Mouse (Mus musculus) liver, adult 2 months (tissue): ENCODE data around the gene 4930550C14Rik. TPM values are rescaled to one million over a fixed set of nuclear protein-coding genes. Genes with fewer than 3 reads are reported as not detected.
A peak's percentile ranks its signal among the peaks of the same experiment; 100 is the strongest.

ENCODE experiments used
- DNase-seq: peaks from one replicate; pipeline ENCODE4 v3.0.0-alpha.2; 2011; ENCODE audit warnings: low read depth, low spot score; ENCODE audit errors: extremely low read depth
- H3K27ac ChIP-seq: fragments of 200-500 bp; replicated peaks from 2 replicates; pipeline ENCODE4 v1.5.1; 2012; ENCODE audit warnings: low read depth, mild to moderate bottlenecking, control low read depth, inconsistent platforms, low read length; ENCODE audit not compliant: insufficient read depth
- H3K27me3 ChIP-seq: fragments of 200-500 bp; 2 replicates; pipeline ENCODE4 v1.6.1; 2012; ENCODE audit warnings: mild to moderate bottlenecking, moderate library complexity, low read length, inconsistent platforms; ENCODE audit not compliant: control insufficient read depth, insufficient read depth
- H3K36me3 ChIP-seq: fragments of 200-500 bp; 2 replicates; pipeline ENCODE4 v1.6.1; 2012; ENCODE audit warnings: low read length, inconsistent platforms; ENCODE audit not compliant: control insufficient read depth, insufficient read depth
- H3K4me1 ChIP-seq: fragments of 200-500 bp; 2 replicates; pipeline ENCODE4 v1.6.1; 2011; ENCODE audit warnings: low read length; ENCODE audit not compliant: control insufficient read depth, insufficient read depth
- H3K4me3 ChIP-seq: fragments of 200-500 bp; 2 replicates; pipeline ENCODE4 v1.5.1; 2011; ENCODE audit warnings: low read depth, mild to moderate bottlenecking, control low read depth, low read length, moderate library complexity; ENCODE audit not compliant: insufficient read depth
- H3K79me2 ChIP-seq: fragments of 200-500 bp; 2 replicates; pipeline ENCODE4 v1.6.1; 2012; ENCODE audit warnings: inconsistent platforms, mild to moderate bottlenecking, low read length, moderate library complexity; ENCODE audit not compliant: control insufficient read depth, insufficient read depth
- H3K9ac ChIP-seq: fragments of 200-500 bp; 2 replicates; pipeline ENCODE4 v1.6.1; 2012; ENCODE audit warnings: low read depth, mild to moderate bottlenecking, control low read depth, inconsistent platforms, low read length
- CTCF ChIP-seq: fragments of 200-500 bp; IDR thresholded peaks from 2 replicates; pipeline ENCODE4 v1.5.1; 2011; ENCODE audit warnings: low read depth, low read length, control low read depth
- POLR2A ChIP-seq: fragments of 200-500 bp; IDR thresholded peaks from 2 replicates; pipeline ENCODE4 v1.6.1; 2011; ENCODE audit warnings: low read length, control low read depth; ENCODE audit not compliant: insufficient read depth; ENCODE audit errors: extremely low read depth
- WGBS: fragments of 180-500 bp; shearing (Covaris S2); methylation state at CpG from one replicate; pipeline ENCODE4 v1.1.7; 2018; 5-methylcytosine and 5-hydroxymethylcytosine counted together
- polyA plus RNA-seq: library from polyadenylated mRNA; depleted of rRNA; stranded (reverse); fragments of >200 nt; gene quantifications from 2 replicates; pipeline ENCODE4 v1.2.3, GENCODE M21; 2012
- total RNA-seq: library from RNA; depleted of rRNA; stranded (reverse); fragments of >200 nt; gene quantifications from 2 replicates; pipeline ENCODE4 v1.2.3, GENCODE M21; 2014

Gene 4930550C14Rik
- total and polyA plus RNA-seq, 2 experiments, result 0.28 TPM; not detected in 1

DNA sequence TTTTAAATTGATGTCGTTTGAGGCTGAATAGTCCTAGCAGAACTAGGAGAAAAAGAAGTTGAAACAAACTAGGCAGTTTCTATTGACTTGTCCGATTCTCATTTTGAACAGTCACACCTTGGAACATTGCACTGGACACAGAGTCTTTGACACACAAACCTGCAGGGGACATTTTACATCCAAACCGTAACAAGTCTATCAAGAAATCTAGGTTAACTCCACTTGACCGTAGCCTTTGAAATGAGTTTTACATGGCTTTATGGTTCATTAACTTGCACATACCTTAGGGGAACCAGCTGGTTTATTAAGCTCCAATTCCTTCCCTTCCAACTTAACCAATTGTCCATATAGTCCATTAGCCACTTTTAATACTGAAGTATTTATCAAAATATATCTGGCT is 1.4 kb upstream of the 4930550C14Rik start:
- no peak for DNase-seq
- Histone ChIP-seq H3K79me2 (no peaks in the 10 kb centered on the region), H3K9ac (no peak overlapping the region), H3K27me3 (no peaks in the 10 kb centered on the region), H3K36me3 (peaks cover 8% of the 10 kb centered on the region), H3K27ac (no peak overlapping the region), H3K4me3 (no peak overlapping the region), H3K4me1 (no peaks in the 10 kb centered on the region)
- WGBS, result 92% methylated on average over 4 of the region's 4 CpGs
- TF ChIP-seq CTCF, result no peak
- no peak for TF ChIP-seq POLR2A

DNA sequence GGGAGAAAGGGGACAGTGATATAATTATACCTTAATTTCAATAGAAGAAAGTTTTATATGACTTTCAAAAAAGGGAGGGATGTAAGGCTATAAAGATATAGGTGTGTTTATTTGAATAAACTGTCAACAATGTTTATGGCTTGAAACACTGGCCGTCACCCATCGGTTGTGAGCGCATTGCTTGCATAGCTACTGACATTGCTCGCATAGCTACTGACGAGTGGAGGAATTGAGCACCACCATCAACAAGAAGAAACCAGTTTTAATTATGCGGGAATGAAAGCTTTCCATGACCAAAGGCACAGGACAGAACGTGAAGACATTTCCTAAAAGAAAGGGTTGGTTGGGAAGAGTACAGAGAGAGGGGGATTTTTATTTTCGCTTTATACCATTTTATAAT is 979 bp upstream of the 4930550C14Rik start:
- H3K36me3 ChIP-seq, result peaks cover 7% of the 10 kb centered on the region
- WGBS, result 96% methylated on average over 8 of the region's 8 CpGs

DNA sequence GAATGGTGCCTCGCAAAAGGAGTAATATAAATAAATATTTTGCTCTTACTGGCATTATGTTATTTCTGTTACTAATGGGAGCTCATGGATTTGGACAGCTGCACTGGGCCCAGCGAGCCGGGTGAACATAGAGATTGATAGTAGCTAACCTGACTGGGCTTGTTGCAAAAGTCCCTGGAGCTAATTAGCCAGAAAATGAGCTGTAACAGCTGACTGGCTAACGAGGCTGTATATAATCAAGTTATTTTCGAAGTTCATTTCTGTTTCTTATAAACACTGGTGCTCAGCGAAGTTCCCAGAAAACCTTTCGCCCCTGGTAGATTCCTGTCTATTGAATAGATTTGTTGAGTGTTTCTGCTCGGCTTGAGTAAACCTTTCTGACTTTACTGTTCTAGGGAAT is 866 bp downstream of the 4930550C14Rik start:
- Histone ChIP-seq H3K4me1 (no peaks in the 10 kb centered on the region), H3K79me2 (no peaks in the 10 kb centered on the region)
- WGBS, result 82% methylated on average over 8 of the region's 8 CpGs

More for the DNA sequence above, 979 bp upstream of the 4930550C14Rik start:
- Histone ChIP-seq H3K9ac (no peak overlapping the region), H3K27me3 (no peaks in the 10 kb centered on the region), H3K79me2 (no peaks in the 10 kb centered on the region), H3K4me3 (no peak overlapping the region), H3K27ac (no peak overlapping the region), H3K4me1 (no peaks in the 10 kb centered on the region)
- no peak for DNase-seq
- TF ChIP-seq CTCF (no peak), POLR2A (no peak)

DNA sequence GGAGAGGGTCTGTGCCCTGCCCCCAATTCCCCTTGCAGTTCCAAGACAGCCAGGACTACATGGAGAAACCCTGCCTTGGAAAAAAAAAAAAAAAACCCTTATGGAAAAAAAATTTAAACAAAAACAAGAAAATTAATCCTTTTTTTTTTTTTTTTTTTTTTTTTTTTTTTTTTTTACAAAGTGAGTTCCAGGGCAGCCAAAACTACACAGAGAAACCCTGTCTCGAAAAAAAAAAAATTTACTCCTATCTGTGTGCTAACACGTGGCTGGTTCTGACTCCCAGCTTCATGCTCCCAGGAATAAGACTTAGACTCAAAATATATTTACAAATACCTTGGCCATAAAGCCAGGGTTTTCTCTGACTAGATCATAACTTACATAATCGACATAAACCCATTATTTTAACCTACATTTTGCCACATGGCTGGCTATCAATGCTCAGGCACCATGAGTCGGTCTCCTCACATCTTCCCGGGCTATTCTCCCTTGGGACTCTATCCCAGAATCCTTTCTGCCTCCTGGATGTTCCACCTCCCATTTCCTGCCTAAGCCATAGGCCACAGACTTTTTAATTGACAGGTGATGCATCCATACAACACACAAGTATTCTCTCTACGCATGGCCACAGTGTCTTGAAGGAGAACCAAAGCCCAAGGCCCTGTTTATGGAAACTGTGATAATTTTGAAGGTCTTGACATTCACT is 2.1 kb downstream of the 4930550C14Rik start:
- no peaks in the 10 kb centered on the region for H3K79me2 ChIP-seq
- no peak overlapping the region for H3K27ac ChIP-seq
- no peak overlapping the region for H3K4me3 ChIP-seq
- peaks cover 3% of the 10 kb centered on the region; the same call in 1 of the 2 replicates for H3K36me3 ChIP-seq
- 86% methylated on average over 6 of the region's 6 CpGs for WGBS
- no peak for TF ChIP-seq CTCF
- no peak for TF ChIP-seq POLR2A
- H3K9ac ChIP-seq, result no peak overlapping the region
- H3K4me1 ChIP-seq, result no peaks in the 10 kb centered on the region
- no peak for DNase-seq
- no peaks in the 10 kb centered on the region for H3K27me3 ChIP-seq

More for the DNA sequence above, 866 bp downstream of the 4930550C14Rik start:
- DNase-seq, result no peak
- Histone ChIP-seq H3K27ac (no peak overlapping the region), H3K4me3 (no peak overlapping the region), H3K27me3 (no peaks in the 10 kb centered on the region), H3K36me3 (peaks cover 3% of the 10 kb centered on the region; the same call in 1 of the 2 replicates), H3K9ac (no peak overlapping the region)
- no peak for TF ChIP-seq POLR2A
- no peak for TF ChIP-seq CTCF

DNA sequence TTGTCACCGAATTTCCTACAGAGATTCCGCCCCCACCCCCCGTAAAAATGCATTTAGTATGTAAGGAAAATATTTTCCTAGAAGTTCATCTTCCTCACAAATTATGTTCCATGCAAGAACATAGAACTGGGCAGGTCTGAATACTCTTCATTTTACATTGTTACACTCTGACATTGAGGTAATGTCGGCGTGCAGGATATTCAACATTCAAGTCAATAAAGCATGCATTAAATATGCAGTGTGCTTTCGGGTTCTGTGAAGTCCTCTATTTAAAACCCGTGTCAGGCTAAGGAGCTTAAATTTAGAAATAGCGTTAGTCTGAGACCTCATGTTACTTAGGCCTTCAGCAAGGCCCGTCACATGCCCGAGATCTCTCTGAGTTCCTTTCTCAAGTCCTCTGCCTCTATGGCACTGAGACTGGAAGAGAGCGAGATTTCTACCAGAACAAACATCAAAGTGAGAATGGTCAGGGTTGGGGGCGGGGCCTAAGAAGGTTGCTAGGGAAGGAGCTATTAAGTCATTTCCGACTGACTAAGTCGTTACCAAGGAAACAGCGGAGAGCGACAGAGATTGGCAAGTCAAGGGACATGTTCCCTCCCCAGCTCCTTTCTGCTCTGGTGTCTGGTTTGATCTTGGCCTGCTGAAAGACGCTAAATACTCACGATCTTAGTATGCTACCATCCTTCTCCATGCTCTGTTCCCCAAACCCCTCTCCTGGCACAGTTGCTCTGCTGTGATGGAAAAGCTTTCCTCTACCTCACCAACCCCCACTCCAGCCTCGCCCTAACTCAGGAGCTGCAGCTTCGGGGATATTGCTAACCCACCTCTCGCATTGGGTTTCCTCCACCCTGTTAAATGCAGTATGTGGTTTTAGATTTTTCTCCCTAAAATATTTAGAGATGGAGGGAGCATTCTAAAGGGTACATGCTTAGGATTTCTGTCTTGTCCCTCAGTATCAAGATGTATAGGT is 2.9 kb downstream of the 4930550C14Rik start:
- Histone ChIP-seq H3K79me2 (no peaks in the 10 kb centered on the region), H3K9ac (peak overlapping the region; percentile 48), H3K27me3 (no peaks in the 10 kb centered on the region), H3K4me3 (peak overlapping the region; percentile 39), H3K36me3 (peaks cover 3% of the 10 kb centered on the region; the same call in 1 of the 2 replicates), H3K27ac (no peak overlapping the region), H3K4me1 (no peaks in the 10 kb centered on the region)
- TF ChIP-seq POLR2A (no peak), CTCF (no peak)
- 42% methylated on average over 21 of the region's 21 CpGs for WGBS
- peak; percentile 73 for DNase-seq
